In the genomic region with DNA sequence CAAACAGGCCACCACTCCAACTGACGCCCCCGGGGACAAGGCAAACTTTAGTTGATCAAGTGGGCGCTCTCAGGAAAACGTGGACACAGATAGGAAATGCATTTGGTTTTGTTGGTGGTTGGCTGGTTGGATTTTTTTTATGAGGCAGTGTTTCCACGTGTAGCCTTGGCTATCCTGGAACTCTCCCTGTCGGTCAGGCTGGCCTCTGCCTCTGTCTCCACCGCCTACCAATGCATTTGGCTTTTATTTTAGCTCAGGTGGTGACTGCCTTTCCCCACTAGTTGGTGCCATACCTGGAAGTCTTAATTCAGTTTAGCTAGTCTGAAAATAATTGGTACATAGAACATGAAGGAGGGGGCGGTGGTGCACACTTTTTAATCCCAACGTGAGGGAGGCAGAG, we compare ENCODE assay signal across 8 mouse cellular contexts. TPM values are rescaled to one million over a fixed set of nuclear protein-coding genes. Genes with fewer than 3 reads are reported as not detected.
DNase-seq lines count a peak whose midpoint lies in the region; ATAC-seq and TF ChIP-seq lines count a peak whose summit lies in the region.

No protein-coding gene starts in this region.

- H3K9ac ChIP-seq in ES-E14 (ENCODE audit: insufficient read depth, low read depth, low read length, poor library complexity, severe bottlenecking) = peak overlapping the region; percentile 56
- H3K9ac ChIP-seq in intestine, postnatal 0 days (ENCODE audit: low read depth, low read length) = peak overlapping the region; percentile 73
- no peak overlapping the region; the same call in 1 of the 2 replicates for H3K9ac ChIP-seq in lung, postnatal 0 days (replicated peaks; ENCODE audit: low read depth)

- peak overlapping the region; percentile 90 to 97 for H3K4me3 ChIP-seq in ES-E14 (ENCODE audit: insufficient read depth in 1 of 2, low read depth in 1 of 2, low read length in 2 of 2, poor library complexity in 1 of 2, severe bottlenecking in 1 of 2)
- peak overlapping the region; percentile 74 for H3K4me3 ChIP-seq in intestine, postnatal 0 days (ENCODE audit: low read depth, low read length)
- peak overlapping the region; percentile 89 for H3K4me3 ChIP-seq in lung, postnatal 0 days (ENCODE audit: low read depth, low read length)

- no peak overlapping the region; the same call in 1 of the 2 replicates for H3K27ac ChIP-seq in ES-E14 (ENCODE audit: insufficient read depth, low read depth, low read length, poor library complexity, severe bottlenecking)
- H3K27ac ChIP-seq in intestine, postnatal 0 days (ENCODE audit: low read depth, low read length) = peak overlapping the region; percentile 91; the same call in 1 of the 2 replicates
- peak overlapping the region; percentile 84 for H3K27ac ChIP-seq in lung, postnatal 0 days (ENCODE audit: low read length)

- peaks cover 2 to 13% of the 10 kb centered on the region in 2 experiments; a peak in 2 of 4 replicates for H3K4me1 ChIP-seq in ES-E14 (ENCODE audit: control insufficient read depth in 2 of 2, insufficient read depth in 2 of 2, low read length in 2 of 2, poor library complexity in 1 of 2)
- peaks cover 13% of the 10 kb centered on the region for H3K4me1 ChIP-seq in intestine, postnatal 0 days (replicated peaks; ENCODE audit: control insufficient read depth, insufficient read depth, low read length)
- peaks cover 16% of the 10 kb centered on the region; the same call in 1 of the 2 replicates for H3K4me1 ChIP-seq in lung, postnatal 0 days (ENCODE audit: insufficient read depth, low read depth, low read length)

- TF ChIP-seq CTCF in intestine, postnatal 0 days (IDR thresholded peaks at IDR 0.05; ENCODE audit: low read depth) = peak; percentile 63
- peak; percentile 64 for TF ChIP-seq CTCF in lung, postnatal 0 days (IDR thresholded peaks at IDR 0.05)

- H3K9me3 ChIP-seq in ES-E14 (ENCODE audit: control insufficient read depth, insufficient read depth, low read depth, low read length) = no peaks in the 10 kb centered on the region
- H3K9me3 ChIP-seq in intestine, postnatal 0 days (ENCODE audit: control insufficient read depth) = no peaks in the 10 kb centered on the region
- H3K9me3 ChIP-seq in lung, postnatal 0 days (ENCODE audit: low read length) = no peaks in the 10 kb centered on the region

- ATAC-seq in erythroblast, adult 5-6 weeks (replicated peaks; ENCODE audit: low FRiP score, poor library complexity, severe bottlenecking) = 0 out of 2 replicates have a peak, but pooled peaks have one; percentile 39
- no peak for ATAC-seq in intestine, postnatal 0 days
- no peak for ATAC-seq in lung, postnatal 0 days

- no peaks in the 10 kb centered on the region for H3K36me3 ChIP-seq in ES-E14 (ENCODE audit: control insufficient read depth, insufficient read depth, low read length, poor library complexity, severe bottlenecking)
- H3K36me3 ChIP-seq in intestine, postnatal 0 days (ENCODE audit: control insufficient read depth, insufficient read depth) = peaks cover 1% of the 10 kb centered on the region; the same call in 1 of the 2 replicates
- no peaks in the 10 kb centered on the region for H3K36me3 ChIP-seq in lung, postnatal 0 days (ENCODE audit: insufficient read depth, low read length)

- peak; percentile 53 for DNase-seq in cerebellum, adult 9-10 months
- DNase-seq in cerebellum, postnatal 36 days = no peak
- no peak for DNase-seq in ES-E14 (ENCODE audit: low read depth, low spot score)
- peak; percentile 57 for DNase-seq in lung, postnatal 0 days (ENCODE audit: low spot score)
- DNase-seq in thymus, postnatal 0 days (ENCODE audit: low spot score) = peak; percentile 36
- no peak for DNase-seq in right cerebral cortex, postnatal 10 days (ENCODE audit: low spot score in 2 of 2)

- TF ChIP-seq EP300 in lung, postnatal 0 days (IDR thresholded peaks at IDR 0.05) = no peak

- peak overlapping the region; percentile 88 for H3K4me2 ChIP-seq in intestine, postnatal 0 days (replicated peaks; ENCODE audit: low read depth)
- peak overlapping the region; percentile 82 for H3K4me2 ChIP-seq in lung, postnatal 0 days (replicated peaks; ENCODE audit: low read depth, low read length)

- 21% methylated on average over 9 of the region's 9 CpGs for WGBS in intestine, postnatal 0 days
- 14% methylated on average over 9 of the region's 9 CpGs for WGBS in lung, postnatal 0 days

- in situ Hi-C loops in ES-E14 (cut with MboI; ENCODE audit: low sequenced_read_pairs in 2 of 2, unreplicated experiment in 2 of 2) = no loop called here

- H3K27me3 ChIP-seq in intestine, postnatal 0 days (replicated peaks; ENCODE audit: control insufficient read depth, insufficient read depth, low read length) = no peaks in the 10 kb centered on the region
- H3K27me3 ChIP-seq in lung, postnatal 0 days (replicated peaks; ENCODE audit: insufficient read depth, low read length) = no peaks in the 10 kb centered on the region

TF ChIP-seq in ES-E14, 5 proteins besides CTCF, POLR2A, EP300 and RAD21:
- TF ChIP-seq CHD2 (IDR thresholded peaks at IDR 0.05; ENCODE audit: low read depth, low read length) = no peak
- TF ChIP-seq ZC3H11A (IDR thresholded peaks at IDR 0.05; ENCODE audit: borderline replicate concordance, low read depth, low read length) = no peak
- no peak for TF ChIP-seq ZNF384 (IDR thresholded peaks at IDR 0.05; ENCODE audit: low read depth, low read length)
- no peak for TF ChIP-seq HCFC1 (IDR thresholded peaks at IDR 0.05; ENCODE audit: borderline replicate concordance, insufficient read depth, low read length)
- no peak for TF ChIP-seq MAFK (IDR thresholded peaks at IDR 0.05; ENCODE audit: insufficient read depth, low read depth, low read length)

RNA-seq across cellular contexts. Expression of gene Rwdd2b, which starts 0.7 kb away (rescaled TPM):
- total RNA-seq in ES-E14 (2012; rRNA removed) = 3.2 and 4.6 TPM in 2 replicates
- 0.38 and 3.3 TPM in 2 replicates for total RNA-seq in erythroblast, adult 5-6 weeks (2015; ENCODE audit: low replicate concordance)
- 1.7 and 3.0 TPM in 2 replicates for total RNA-seq in erythroblast, adult 5-6 weeks (2017; ENCODE audit: low replicate concordance)
- 20.6 and 21.1 TPM in 2 replicates for polyA plus RNA-seq in intestine, postnatal 0 days (2015; fragmentation: Nextera tagmentation; extraction: Ambion mirVana)
- 5.7 and 7.0 TPM in 2 replicates for polyA plus RNA-seq in lung, postnatal 0 days (2015; fragmentation: Nextera tagmentation; extraction: Ambion mirVana)
- 19.8 and 23.1 TPM in 2 replicates for polyA plus RNA-seq in thymus, postnatal 0 days (2015; fragmentation: Nextera tagmentation; extraction: Ambion mirVana)

RNA-seq across cellular contexts. Expression of gene Ltn1, which starts 8.7 kb away (rescaled TPM):
- 21.8 and 22.7 TPM in 2 replicates for total RNA-seq in ES-E14 (2012; rRNA removed)
- total RNA-seq in erythroblast, adult 5-6 weeks (2015; ENCODE audit: low replicate concordance) = 4.2 and 7.1 TPM in 2 replicates
- 8.2 and 8.5 TPM in 2 replicates for total RNA-seq in erythroblast, adult 5-6 weeks (2017; ENCODE audit: low replicate concordance)
- polyA plus RNA-seq in intestine, postnatal 0 days (2015; fragmentation: Nextera tagmentation; extraction: Ambion mirVana) = 7.9 and 8.3 TPM in 2 replicates
- 13.1 and 15.0 TPM in 2 replicates for polyA plus RNA-seq in lung, postnatal 0 days (2015; fragmentation: Nextera tagmentation; extraction: Ambion mirVana)
- polyA plus RNA-seq in thymus, postnatal 0 days (2015; fragmentation: Nextera tagmentation; extraction: Ambion mirVana) = 23.7 and 25.0 TPM in 2 replicates

RNA-seq across cellular contexts. Expression of gene Usp16, which starts 13.4 kb away (rescaled TPM):
- 47.1 and 51.0 TPM in 2 replicates for total RNA-seq in ES-E14 (2012; rRNA removed)
- total RNA-seq in erythroblast, adult 5-6 weeks (2015; ENCODE audit: low replicate concordance) = 14.4 and 52.5 TPM in 2 replicates
- 9.0 and 14.2 TPM in 2 replicates for total RNA-seq in erythroblast, adult 5-6 weeks (2017; ENCODE audit: low replicate concordance)
- polyA plus RNA-seq in intestine, postnatal 0 days (2015; fragmentation: Nextera tagmentation; extraction: Ambion mirVana) = 38.1 and 39.5 TPM in 2 replicates
- 41.0 and 43.5 TPM in 2 replicates for polyA plus RNA-seq in lung, postnatal 0 days (2015; fragmentation: Nextera tagmentation; extraction: Ambion mirVana)
- 53.7 and 58.4 TPM in 2 replicates for polyA plus RNA-seq in thymus, postnatal 0 days (2015; fragmentation: Nextera tagmentation; extraction: Ambion mirVana)

RNA-seq across cellular contexts. Expression of gene Cct8, which starts 54.6 kb away (rescaled TPM):
- total RNA-seq in ES-E14 (2012; rRNA removed) = 271 and 355 TPM in 2 replicates
- 81.5 and 105 TPM in 2 replicates for total RNA-seq in erythroblast, adult 5-6 weeks (2015; ENCODE audit: low replicate concordance)
- total RNA-seq in erythroblast, adult 5-6 weeks (2017; ENCODE audit: low replicate concordance) = 130 and 164 TPM in 2 replicates
- 156 and 157 TPM in 2 replicates for polyA plus RNA-seq in intestine, postnatal 0 days (2015; fragmentation: Nextera tagmentation; extraction: Ambion mirVana)
- polyA plus RNA-seq in lung, postnatal 0 days (2015; fragmentation: Nextera tagmentation; extraction: Ambion mirVana) = 141 and 159 TPM in 2 replicates
- polyA plus RNA-seq in thymus, postnatal 0 days (2015; fragmentation: Nextera tagmentation; extraction: Ambion mirVana) = 404 and 430 TPM in 2 replicates

Comparison
In these comparisons a context has a peak if more than half of its experiments do, and no peak if none do; other contexts are left out.
1. DNase-seq: peak in cerebellum, adult 9-10 months (single experiment), lung, postnatal 0 days (single experiment) and thymus, postnatal 0 days (single experiment); none in cerebellum, postnatal 36 days (0 of 2), ES-E14 (single experiment) and right cerebral cortex, postnatal 10 days (0 of 2).
2. Peak in every context shown above with its lines, with median percentiles within 50 percentile points of each other: H3K4me3 ChIP-seq.